Mouse (Mus musculus) forebrain, embryonic 10.5 days (tissue): Measurements from ENCODE around the gene Arhgap22. TPM values are rescaled to one million over a fixed set of nuclear protein-coding genes. Genes with fewer than 3 reads are reported as not detected.

Experiments used
- DNase-seq: peaks from one replicate; pipeline ENCODE4 v3.0.0-alpha.2; 2017; ENCODE audit warnings: low spot score; ENCODE audit errors: extremely low spot score
- H3K27ac ChIP-seq: fragments of 300-500 bp; sonication (generic); 2 replicates; pipeline ENCODE4 v1.5.1; 2016; ENCODE audit warnings: mild to moderate bottlenecking
- H3K27me3 ChIP-seq: fragments of 300-500 bp; sonication (generic); 2 replicates; pipeline ENCODE4 v1.6.1; 2016; ENCODE audit warnings: mild to moderate bottlenecking; ENCODE audit not compliant: poor library complexity, severe bottlenecking
- H3K36me3 ChIP-seq: fragments of 300-500 bp; sonication (generic); replicated peaks from 2 replicates; pipeline ENCODE4 v1.6.1; 2016; ENCODE audit warnings: mild to moderate bottlenecking, moderate library complexity
- H3K4me1 ChIP-seq: fragments of 300-500 bp; sonication (generic); 2 replicates; pipeline ENCODE4 v1.6.1; 2016
- H3K4me3 ChIP-seq: fragments of 300-500 bp; sonication (generic); 2 replicates; pipeline ENCODE4 v1.5.1; 2016; ENCODE audit warnings: mild to moderate bottlenecking, moderate library complexity
- H3K9me3 ChIP-seq: fragments of 300-500 bp; sonication (generic); 2 replicates; pipeline ENCODE4 v1.6.1; 2016; ENCODE audit warnings: mild to moderate bottlenecking, moderate library complexity
- WGBS: fragments of 180-500 bp; shearing (Covaris S2); methylation state at CpG from one replicate; pipeline ENCODE4 v1.1.7; 2016; 5-methylcytosine and 5-hydroxymethylcytosine counted together
- polyA plus RNA-seq: library from polyadenylated mRNA; unstranded; fragments of >200 nt; fragmentation: Nextera tagmentation; extraction: Ambion mirVana; gene quantifications from 2 replicates; pipeline ENCODE4 v1.2.1, GENCODE M21; 2016

Gene Arhgap22
- polyA plus RNA-seq, 1 experiment from 2014 or later = 2.3 TPM

- peak overlapping the region; percentile 26 for H3K4me3 ChIP-seq
- H3K4me1 ChIP-seq = peaks cover 20% of the 10 kb centered on the region
- H3K36me3 ChIP-seq = no peaks in the 10 kb centered on the region
- no peak overlapping the region for H3K27ac ChIP-seq
- WGBS = 21% methylated on average over 7 of the region's 7 CpGs
- no peaks in the 10 kb centered on the region for H3K9me3 ChIP-seq
- no peaks in the 10 kb centered on the region for H3K27me3 ChIP-seq
- no peak for DNase-seq
Measured at GRCm38 (mm10) chr14:33370056-33370455, 156.2 kb downstream of the Arhgap22 start.

GRCm38 (mm10) chr14:33371248-33371647 lies 157.4 kb downstream of the Arhgap22 start:
- no peak overlapping the region for H3K4me3 ChIP-seq
- no peaks in the 10 kb centered on the region for H3K9me3 ChIP-seq
- 14% methylated on average over 3 of the region's 3 CpGs for WGBS
- H3K27me3 ChIP-seq = no peaks in the 10 kb centered on the region
- no peaks in the 10 kb centered on the region for H3K36me3 ChIP-seq
- peaks cover 20% of the 10 kb centered on the region for H3K4me1 ChIP-seq
- peak; percentile 58 for DNase-seq
- no peak overlapping the region for H3K27ac ChIP-seq

GRCm38 (mm10) chr14:33373271-33373670 lies 159.4 kb downstream of the Arhgap22 start:
- H3K4me3 ChIP-seq = no peak overlapping the region
- H3K27me3 ChIP-seq = no peaks in the 10 kb centered on the region
- 77% methylated on average over 1 of the region's 1 CpGs for WGBS
- no peak overlapping the region for H3K27ac ChIP-seq
- no peak for DNase-seq
- peaks cover 20% of the 10 kb centered on the region for H3K4me1 ChIP-seq
- no peaks in the 10 kb centered on the region for H3K9me3 ChIP-seq
- H3K36me3 ChIP-seq = peaks cover 5% of the 10 kb centered on the region

GRCm38 (mm10) chr14:33374089-33374488 lies 160.3 kb downstream of the Arhgap22 start:
- no peak for DNase-seq
- Histone ChIP-seq H3K36me3 (peaks cover 7% of the 10 kb centered on the region), H3K4me1 (peaks cover 25% of the 10 kb centered on the region), H3K9me3 (no peaks in the 10 kb centered on the region), H3K27ac (no peak overlapping the region), H3K27me3 (no peaks in the 10 kb centered on the region), H3K4me3 (no peak overlapping the region)
- 89% methylated on average over 1 of the region's 1 CpGs for WGBS

GRCm38 (mm10) chr14:33377211-33377610 lies 163.4 kb downstream of the Arhgap22 start:
- Histone ChIP-seq H3K4me3 (no peak overlapping the region), H3K27ac (no peak overlapping the region), H3K27me3 (no peaks in the 10 kb centered on the region), H3K9me3 (no peaks in the 10 kb centered on the region), H3K36me3 (peaks cover 22% of the 10 kb centered on the region), H3K4me1 (peaks cover 8% of the 10 kb centered on the region; the same call in 1 of the 2 replicates)
- no peak for DNase-seq
- WGBS = 96% methylated on average over 3 of the region's 3 CpGs

GRCm38 (mm10) chr14:33378723-33379122 lies 164.9 kb downstream of the Arhgap22 start:
- 61% methylated on average over 5 of the region's 5 CpGs for WGBS
- H3K27me3 ChIP-seq = no peaks in the 10 kb centered on the region
- H3K36me3 ChIP-seq = peaks cover 37% of the 10 kb centered on the region
- peaks cover 8% of the 10 kb centered on the region; the same call in 1 of the 2 replicates for H3K4me1 ChIP-seq
- H3K9me3 ChIP-seq = no peaks in the 10 kb centered on the region
- no peak for DNase-seq
- no peak overlapping the region for H3K27ac ChIP-seq
- no peak overlapping the region for H3K4me3 ChIP-seq

GRCm38 (mm10) chr14:33380830-33381457 lies 167.1 kb downstream of the Arhgap22 start:
- H3K4me1 ChIP-seq = peaks cover 8% of the 10 kb centered on the region; the same call in 1 of the 2 replicates
- no peaks in the 10 kb centered on the region for H3K9me3 ChIP-seq
- H3K27me3 ChIP-seq = no peaks in the 10 kb centered on the region
- 92% methylated on average over 6 of the region's 6 CpGs for WGBS
- peaks cover 55% of the 10 kb centered on the region for H3K36me3 ChIP-seq
- DNase-seq = no peak
- no peak overlapping the region for H3K4me3 ChIP-seq
- no peak overlapping the region for H3K27ac ChIP-seq

- 86% methylated on average over 5 of the region's 5 CpGs for WGBS
- Histone ChIP-seq H3K27ac (no peak overlapping the region), H3K4me1 (no peaks in the 10 kb centered on the region), H3K27me3 (no peaks in the 10 kb centered on the region), H3K4me3 (no peak overlapping the region), H3K36me3 (peaks cover 28% of the 10 kb centered on the region), H3K9me3 (no peaks in the 10 kb centered on the region)
- no peak for DNase-seq
Measured at GRCm38 (mm10) chr14:33398065-33398860, 184.4 kb downstream of the Arhgap22 start.

GRCm38 (mm10) chr14:33400019-33400418 lies 186.2 kb downstream of the Arhgap22 start:
- Histone ChIP-seq H3K36me3 (peaks cover 28% of the 10 kb centered on the region), H3K27ac (no peak overlapping the region), H3K9me3 (no peaks in the 10 kb centered on the region), H3K4me3 (no peak overlapping the region), H3K4me1 (no peaks in the 10 kb centered on the region), H3K27me3 (no peaks in the 10 kb centered on the region)
- no peak for DNase-seq
- 86% methylated on average over 3 of the region's 3 CpGs for WGBS

- H3K4me1 ChIP-seq = no peaks in the 10 kb centered on the region
- WGBS = 96% methylated on average over 1 of the region's 1 CpGs
- peaks cover 40% of the 10 kb centered on the region for H3K36me3 ChIP-seq
Measured at GRCm38 (mm10) chr14:33402331-33402730, 188.5 kb downstream of the Arhgap22 start.

GRCm38 (mm10) chr14:33415746-33416145 lies 201.9 kb downstream of the Arhgap22 start:
- DNase-seq = no peak
- Histone ChIP-seq H3K27ac (no peak overlapping the region), H3K4me3 (no peak overlapping the region), H3K9me3 (no peaks in the 10 kb centered on the region), H3K4me1 (no peaks in the 10 kb centered on the region), H3K36me3 (peaks cover 8% of the 10 kb centered on the region; the same call in 1 of the 2 replicates), H3K27me3 (no peaks in the 10 kb centered on the region)
- 86% methylated on average over 1 of the region's 1 CpGs for WGBS

More at GRCm38 (mm10) chr14:33402331-33402730, 188.5 kb downstream of the Arhgap22 start:
- H3K4me3 ChIP-seq = no peak overlapping the region
- no peak for DNase-seq
- H3K9me3 ChIP-seq = no peaks in the 10 kb centered on the region
- no peak overlapping the region for H3K27ac ChIP-seq
- no peaks in the 10 kb centered on the region for H3K27me3 ChIP-seq

GRCm38 (mm10) chr14:33418311-33418909 lies 204.6 kb downstream of the Arhgap22 start:
- WGBS = 94% methylated on average over 3 of the region's 3 CpGs
- Histone ChIP-seq H3K4me3 (no peak overlapping the region), H3K27ac (no peak overlapping the region), H3K9me3 (no peaks in the 10 kb centered on the region), H3K4me1 (no peaks in the 10 kb centered on the region), H3K27me3 (no peaks in the 10 kb centered on the region), H3K36me3 (0 out of 2 replicates have a peak, but pooled peaks cover 3% of the 10 kb centered on the region)
- no peak for DNase-seq
